8 mouse cellular contexts compared by ENCODE assay signal in the genomic region with DNA sequence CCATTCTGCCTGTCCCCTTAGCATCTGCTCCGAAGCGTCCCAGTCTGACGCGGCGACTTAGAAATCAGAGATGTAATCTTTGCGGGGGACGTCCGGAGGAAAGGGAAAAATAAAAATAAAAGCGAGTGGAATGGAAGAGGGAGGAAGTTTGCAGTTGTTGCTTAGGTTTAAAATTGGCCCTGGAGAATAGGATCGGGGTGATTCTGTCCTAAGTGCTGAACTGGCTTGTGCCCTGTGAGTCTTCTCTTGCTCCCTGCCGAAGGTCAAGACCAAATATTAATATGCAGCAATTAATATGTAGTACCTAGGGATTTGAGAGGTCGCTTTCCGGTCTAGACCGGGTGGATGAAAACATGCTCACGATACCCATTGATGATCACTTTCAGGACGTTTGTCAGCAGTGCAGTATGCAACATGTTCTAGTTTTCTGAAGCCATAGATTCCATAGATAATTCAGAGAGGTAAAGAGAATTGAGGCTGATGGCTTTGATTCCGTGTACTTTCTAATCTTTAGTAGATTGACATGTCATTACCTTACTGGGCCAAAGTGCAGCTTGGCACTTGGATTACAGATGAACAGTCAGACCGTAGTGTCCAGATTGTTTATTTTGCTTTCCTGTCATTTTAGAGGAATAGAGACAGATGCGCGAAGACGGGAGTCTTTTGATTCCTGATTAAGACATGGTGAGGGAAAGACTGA. TPM values are rescaled to one million over a fixed set of nuclear protein-coding genes. Genes with fewer than 3 reads are reported as not detected.
DNase-seq lines count a peak whose midpoint lies in the region; ATAC-seq and TF ChIP-seq lines count a peak whose summit lies in the region.

No protein-coding gene starts in this region.

- H3K27ac ChIP-seq in liver, adult 2 months (replicated peaks; ENCODE audit: insufficient read depth, low read depth, low read length), result peak overlapping the region; percentile 86
- peak overlapping the region; percentile 74 for H3K27ac ChIP-seq in brown adipose tissue, adult 24 weeks (replicated peaks; ENCODE audit: low read depth, low read length)
- peak overlapping the region; percentile 89 for H3K27ac ChIP-seq in hindbrain, embryonic 11.5 days (ENCODE audit: low read depth, low read length)

- TF ChIP-seq CTCF in liver, adult 2 months (IDR thresholded peaks at IDR 0.05; ENCODE audit: low read depth, low read length), result no peak

- H3K4me1 ChIP-seq in liver, adult 2 months (ENCODE audit: control insufficient read depth, insufficient read depth, low read length), result peaks cover 5% of the 10 kb centered on the region; the same call in 1 of the 2 replicates
- H3K4me1 ChIP-seq in brown adipose tissue, adult 24 weeks (ENCODE audit: control insufficient read depth, insufficient read depth, insufficient read length, low read length), result no peaks in the 10 kb centered on the region
- no peaks in the 10 kb centered on the region for H3K4me1 ChIP-seq in hindbrain, embryonic 11.5 days (replicated peaks; ENCODE audit: control insufficient read depth, insufficient read depth, low read length)

- no peaks in the 10 kb centered on the region for H3K9me3 ChIP-seq in hindbrain, embryonic 11.5 days (ENCODE audit: control insufficient read depth, low read length)

- ATAC-seq in hindbrain, embryonic 11.5 days (ENCODE audit: low FRiP score), result peak; percentile 7; the same call in 1 of the 2 replicates
- ATAC-seq in megakaryocyte-erythroid progenitor cell, adult 5-6 weeks (replicated peaks; ENCODE audit: low FRiP score, low TSS enrichment, poor library complexity, severe bottlenecking), result peak; percentile 6; the same call in 1 of the 2 replicates

- no peak for TF ChIP-seq POLR2A in liver, adult 2 months (IDR thresholded peaks at IDR 0.05; ENCODE audit: extremely low read depth, insufficient read depth, low read length)

- peak; percentile 81 for DNase-seq in liver, adult 2 months (ENCODE audit: extremely low read depth, low read depth, low spot score)
- no peak for DNase-seq in liver
- no peak for DNase-seq in hindbrain, embryonic 11.5 days (ENCODE audit: low spot score)
- no peak for DNase-seq in adrenal gland, adult 2 months
- no peak for DNase-seq in right cerebral cortex, postnatal 10 days (ENCODE audit: low spot score in 2 of 2)
- no peak for DNase-seq in spleen, postnatal 14 days (ENCODE audit: low spot score in 2 of 2)

- H3K4me2 ChIP-seq in hindbrain, embryonic 11.5 days (replicated peaks; ENCODE audit: low read depth, low read length), result peak overlapping the region; percentile 60

- no peaks in the 10 kb centered on the region for H3K27me3 ChIP-seq in liver, adult 2 months (ENCODE audit: control insufficient read depth, insufficient read depth, low read length)
- no peaks in the 10 kb centered on the region for H3K27me3 ChIP-seq in hindbrain, embryonic 11.5 days (ENCODE audit: control insufficient read depth, insufficient read depth, low read length)

- H3K36me3 ChIP-seq in liver, adult 2 months (ENCODE audit: control insufficient read depth, insufficient read depth, low read length), result no peaks in the 10 kb centered on the region
- H3K36me3 ChIP-seq in hindbrain, embryonic 11.5 days (ENCODE audit: control insufficient read depth, insufficient read depth, low read length), result no peaks in the 10 kb centered on the region

- peak overlapping the region; percentile 89 for H3K4me3 ChIP-seq in liver, adult 2 months (ENCODE audit: insufficient read depth, low read depth, low read length)
- H3K4me3 ChIP-seq in brown adipose tissue, adult 24 weeks (ENCODE audit: insufficient read depth, low read depth, low read length), result peak overlapping the region; percentile 69
- H3K4me3 ChIP-seq in hindbrain, embryonic 11.5 days (ENCODE audit: low read depth, low read length), result peak overlapping the region; percentile 83

- H3K79me2 ChIP-seq in liver, adult 2 months (ENCODE audit: control insufficient read depth, insufficient read depth, low read length), result peaks cover 8% of the 10 kb centered on the region; the same call in 1 of the 2 replicates

- peak overlapping the region; percentile 98 for H3K9ac ChIP-seq in liver, adult 2 months (ENCODE audit: low read depth, low read length)
- peak overlapping the region; percentile 81 for H3K9ac ChIP-seq in hindbrain, embryonic 11.5 days (ENCODE audit: low read depth, low read length)

- under 1% methylated on average over 21 of the region's 21 CpGs for WGBS in liver, adult 2 months
- 12% methylated on average over 21 of the region's 21 CpGs for WGBS in hindbrain, embryonic 11.5 days

RNA-seq across cellular contexts. Expression of gene Lysmd3, which starts 0.7 kb away (rescaled TPM):
- 30.5 and 32.5 TPM in 2 replicates for total RNA-seq in liver, adult 2 months (2014; rRNA removed)
- 5.7 and 8.8 TPM in 2 replicates for polyA plus RNA-seq in liver, adult 2 months (2012; rRNA removed)
- 13.9 and 14.3 TPM in 2 replicates for polyA plus RNA-seq in brown adipose tissue, adult 24 weeks (2012; ENCODE audit: insufficient read depth, insufficient read length, missing spikeins)
- 33.5 and 33.6 TPM in 2 replicates for polyA plus RNA-seq in hindbrain, embryonic 11.5 days (2014; fragmentation: Nextera tagmentation; extraction: Ambion mirVana)
- 13.7 and 21.5 TPM in 2 replicates for total RNA-seq in megakaryocyte-erythroid progenitor cell, adult 5-6 weeks (2014; fragmentation: Nextera tagmentation)
- 29.1 and 31.8 TPM in 2 replicates for total RNA-seq in megakaryocyte-erythroid progenitor cell, adult 5-6 weeks (2017)
- total RNA-seq in adrenal gland, adult 2 months (2021), result 10 to 100 TPM; 21.3 to 23.4 TPM
- polyA plus RNA-seq in adrenal gland, adult 2 months (2012; rRNA removed), result 1.7 and 2.5 TPM in 2 replicates

RNA-seq across cellular contexts. Expression of gene Adgrv1, which starts 25.2 kb away (rescaled TPM):
- total RNA-seq in liver, adult 2 months (2014; rRNA removed), result 2.9 and 3.1 TPM in 2 replicates
- polyA plus RNA-seq in liver, adult 2 months (2012; rRNA removed), result 1.5 and 1.8 TPM in 2 replicates
- not detected in 2 replicates for polyA plus RNA-seq in brown adipose tissue, adult 24 weeks (2012; ENCODE audit: insufficient read depth, insufficient read length, missing spikeins)
- polyA plus RNA-seq in hindbrain, embryonic 11.5 days (2014; fragmentation: Nextera tagmentation; extraction: Ambion mirVana), result 40.3 and 54.5 TPM in 2 replicates
- total RNA-seq in megakaryocyte-erythroid progenitor cell, adult 5-6 weeks (2014; fragmentation: Nextera tagmentation), result not detected in 2 replicates
- not detected in 2 replicates for total RNA-seq in megakaryocyte-erythroid progenitor cell, adult 5-6 weeks (2017)
- 1 to 10 TPM; 1.2 to 2.0 TPM for total RNA-seq in adrenal gland, adult 2 months (2021)
- polyA plus RNA-seq in adrenal gland, adult 2 months (2012; rRNA removed), result 0.58 and 0.79 TPM in 2 replicates

RNA-seq across cellular contexts. Expression of gene Polr3g, which starts 52.6 kb away (rescaled TPM):
- 7.9 and 8.7 TPM in 2 replicates for total RNA-seq in liver, adult 2 months (2014; rRNA removed)
- 1.9 and 4.2 TPM in 2 replicates for polyA plus RNA-seq in liver, adult 2 months (2012; rRNA removed)
- 12.3 and 12.6 TPM in 2 replicates for polyA plus RNA-seq in brown adipose tissue, adult 24 weeks (2012; ENCODE audit: insufficient read depth, insufficient read length, missing spikeins)
- polyA plus RNA-seq in hindbrain, embryonic 11.5 days (2014; fragmentation: Nextera tagmentation; extraction: Ambion mirVana), result 10.7 and 12.8 TPM in 2 replicates
- total RNA-seq in megakaryocyte-erythroid progenitor cell, adult 5-6 weeks (2014; fragmentation: Nextera tagmentation), result 28.5 and 38.2 TPM in 2 replicates
- total RNA-seq in megakaryocyte-erythroid progenitor cell, adult 5-6 weeks (2017), result 31.6 and 39.2 TPM in 2 replicates
- total RNA-seq in adrenal gland, adult 2 months (2021), result 1 to 10 TPM; 4.5 to 6.6 TPM
- 1.4 TPM in 2 replicates for polyA plus RNA-seq in adrenal gland, adult 2 months (2012; rRNA removed)

RNA-seq across cellular contexts. Expression of gene Mblac2, which starts 52.9 kb away (rescaled TPM):
- 5.8 and 6.3 TPM in 2 replicates for total RNA-seq in liver, adult 2 months (2014; rRNA removed)
- polyA plus RNA-seq in liver, adult 2 months (2012; rRNA removed), result 4.9 and 5.5 TPM in 2 replicates
- polyA plus RNA-seq in brown adipose tissue, adult 24 weeks (2012; ENCODE audit: insufficient read depth, insufficient read length, missing spikeins), result 13.8 and 20.7 TPM in 2 replicates
- polyA plus RNA-seq in hindbrain, embryonic 11.5 days (2014; fragmentation: Nextera tagmentation; extraction: Ambion mirVana), result 8.7 and 8.8 TPM in 2 replicates
- 3.4 and 9.1 TPM in 2 replicates for total RNA-seq in megakaryocyte-erythroid progenitor cell, adult 5-6 weeks (2014; fragmentation: Nextera tagmentation)
- total RNA-seq in megakaryocyte-erythroid progenitor cell, adult 5-6 weeks (2017), result 2.4 and 4.3 TPM in 2 replicates
- 10 to 100 TPM; 10.6 to 12.4 TPM for total RNA-seq in adrenal gland, adult 2 months (2021)
- 5.6 and 5.7 TPM in 2 replicates for polyA plus RNA-seq in adrenal gland, adult 2 months (2012; rRNA removed)

Comparison
In these comparisons a context has a peak if more than half of its experiments do, and no peak if none do; other contexts are left out.
1. RNA of gene Adgrv1, which starts 25.2 kb away (polyA plus RNA-seq): 40.3 to 54.5 TPM in hindbrain, embryonic 11.5 days; 1.5 to 1.8 TPM in liver, adult 2 months, 0.58 to 0.79 TPM in adrenal gland, adult 2 months and not detected in brown adipose tissue, adult 24 weeks; every median in the first group is over 10 times any median in the second.
2. Peak in every context shown above with its lines, with median percentiles within 50 percentile points of each other: H3K27ac ChIP-seq and H3K4me3 ChIP-seq.